Comparison of ENCODE assay signal across 8 mouse cellular contexts in the genomic region with DNA sequence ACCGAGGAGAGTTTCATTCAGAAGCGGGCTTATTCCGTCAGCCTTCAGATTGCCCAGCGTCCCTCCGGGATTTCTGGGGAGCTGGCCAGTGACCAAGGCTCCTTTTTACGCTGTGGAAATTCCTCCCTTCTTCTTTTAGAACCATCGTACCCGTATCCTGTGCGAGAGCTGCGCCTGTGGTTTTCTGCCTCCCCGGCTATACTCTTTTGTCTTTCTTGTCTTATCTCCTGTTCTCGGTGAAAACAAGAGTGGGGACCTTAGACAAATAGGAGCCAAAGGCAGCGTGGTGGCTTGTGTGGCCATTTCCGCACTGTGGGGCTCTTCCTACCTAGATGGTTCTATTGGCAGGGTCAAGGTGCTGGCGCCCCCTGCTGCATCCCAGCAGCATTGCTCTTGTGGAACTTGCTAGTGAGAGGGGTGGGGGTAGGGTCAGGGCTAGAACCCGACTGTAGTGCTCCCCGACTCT.
DNase-seq lines count a peak whose midpoint lies in the region; ATAC-seq lines count a peak whose summit lies in the region.

No protein-coding gene starts in this region.

- peak; percentile 73 for ATAC-seq in hindbrain, embryonic 12.5 days (ENCODE audit: low FRiP score)

- 0 out of 2 replicates have a peak, but pooled peaks cover 3% of the 10 kb centered on the region for H3K36me3 ChIP-seq in hindbrain, embryonic 12.5 days

- no peaks in the 10 kb centered on the region for H3K9me3 ChIP-seq in hindbrain, embryonic 12.5 days (replicated peaks)

- no peak overlapping the region; the same call in 1 of the 2 replicates for H3K4me2 ChIP-seq in hindbrain, embryonic 12.5 days (replicated peaks)

- no peak overlapping the region for H3K27ac ChIP-seq in hindbrain, embryonic 12.5 days

- no peak overlapping the region for H3K4me3 ChIP-seq in hindbrain, embryonic 12.5 days

- H3K4me1 ChIP-seq in hindbrain, embryonic 12.5 days, result 0 out of 2 replicates have a peak, but pooled peaks cover 8% of the 10 kb centered on the region

- no peaks in the 10 kb centered on the region for H3K27me3 ChIP-seq in hindbrain, embryonic 12.5 days

- H3K9ac ChIP-seq in hindbrain, embryonic 12.5 days, result no peak overlapping the region

- peak; percentile 88 for DNase-seq in NIH3T3 (ENCODE audit: low read depth)
- peak; percentile 95 for DNase-seq in cerebellum, postnatal 10 days
- peak; percentile 72 to 82 for DNase-seq in frontal cortex, postnatal 10 days (ENCODE audit: low spot score in 2 of 2)
- DNase-seq in layer of hippocampus, postnatal 14 days (ENCODE audit: low spot score in 2 of 2), result peak; percentile 89 to 91
- peak; percentile 84 for DNase-seq in lung, postnatal 14 days
- DNase-seq in retina, adult 2 months (ENCODE audit: low read depth, low spot score), result peak; percentile 23
- DNase-seq in thymus, postnatal 25 days, result peak; percentile 86

- 33% methylated on average over 17 of the region's 17 CpGs for WGBS in hindbrain, embryonic 12.5 days

Comparison
In these comparisons a context has a peak if more than half of its experiments do, and no peak if none do; other contexts are left out.
1. DNase-seq: peak in every context shown above with its lines; median percentile 95 in cerebellum, postnatal 10 days; 90 in layer of hippocampus, postnatal 14 days; 88 in NIH3T3; 86 in thymus, postnatal 25 days; 84 in lung, postnatal 14 days; 77 in frontal cortex, postnatal 10 days; 23 in retina, adult 2 months.